Mouse (Mus musculus): ENCODE results near the gene Uncx.

Gene Uncx

GRCm38 (mm10) chr5:139542556-139542955 is 738 bp upstream of the Uncx start:
- no peak for DNase-seq (ENCODE audit: low read depth, low spot score)

GRCm38 (mm10) chr5:139543650-139544270 is 466 bp downstream of the Uncx start:
- no peak for DNase-seq (ENCODE audit: low read depth, low spot score)

GRCm38 (mm10) chr5:139544271-139545135 is 1.2 kb downstream of the Uncx start:
- no peak for DNase-seq (ENCODE audit: low read depth, low spot score)

- DNase-seq (ENCODE audit: low read depth, low spot score) = no peak
Measured at GRCm38 (mm10) chr5:139545221-139545620, 1.9 kb downstream of the Uncx start.

GRCm38 (mm10) chr5:139545673-139546335 is 2.5 kb downstream of the Uncx start:
- no peak for DNase-seq (ENCODE audit: low read depth, low spot score)

GRCm38 (mm10) chr5:139546336-139546770 is 3.1 kb downstream of the Uncx start:
- DNase-seq (ENCODE audit: low read depth, low spot score) = no peak

- no peak for DNase-seq (ENCODE audit: low read depth, low spot score)
Measured at GRCm38 (mm10) chr5:139546771-139547420, 3.6 kb downstream of the Uncx start.

- no peak for DNase-seq (ENCODE audit: low read depth, low spot score)
Measured at GRCm38 (mm10) chr5:139547421-139547931, 4.2 kb downstream of the Uncx start.

GRCm38 (mm10) chr5:139553446-139554273 is 10.4 kb downstream of the Uncx start:
- DNase-seq (ENCODE audit: low read depth, low spot score) = no peak

- DNase-seq (ENCODE audit: low read depth, low spot score) = no peak
Measured at GRCm38 (mm10) chr5:139554478-139555335, 11.4 kb downstream of the Uncx start.

- DNase-seq (ENCODE audit: low read depth, low spot score) = no peak
Measured at GRCm38 (mm10) chr5:139555476-139556115, 12.3 kb downstream of the Uncx start.

- DNase-seq (ENCODE audit: low read depth, low spot score) = no peak
Measured at GRCm38 (mm10) chr5:139556116-139556678, 12.9 kb downstream of the Uncx start.

GRCm38 (mm10) chr5:139557079-139557478 is 13.8 kb downstream of the Uncx start:
- DNase-seq (ENCODE audit: low read depth, low spot score) = no peak

GRCm38 (mm10) chr5:139557531-139558467 is 14.5 kb downstream of the Uncx start:
- no peak for DNase-seq (ENCODE audit: low read depth, low spot score)

- DNase-seq (ENCODE audit: low read depth, low spot score) = no peak
Measured at GRCm38 (mm10) chr5:139558468-139558804, 15.1 kb downstream of the Uncx start.

GRCm38 (mm10) chr5:139558917-139559660 is 15.8 kb downstream of the Uncx start:
- DNase-seq (ENCODE audit: low read depth, low spot score) = peak; percentile 20

- peak; percentile 82 for DNase-seq (ENCODE audit: low read depth, low spot score)
Measured at GRCm38 (mm10) chr5:139559782-139560181, 16.5 kb downstream of the Uncx start.

Measured in 3T3-L1 (cell line).